Mouse (Mus musculus): ENCODE measurements at regions not wholly inside any gene's neighbourhood (a gene's known extent, or its start where the extent isn't known, plus 50 kb on each side); places are given as distances from the start of the nearest gene placed in this dataset.

DNA sequence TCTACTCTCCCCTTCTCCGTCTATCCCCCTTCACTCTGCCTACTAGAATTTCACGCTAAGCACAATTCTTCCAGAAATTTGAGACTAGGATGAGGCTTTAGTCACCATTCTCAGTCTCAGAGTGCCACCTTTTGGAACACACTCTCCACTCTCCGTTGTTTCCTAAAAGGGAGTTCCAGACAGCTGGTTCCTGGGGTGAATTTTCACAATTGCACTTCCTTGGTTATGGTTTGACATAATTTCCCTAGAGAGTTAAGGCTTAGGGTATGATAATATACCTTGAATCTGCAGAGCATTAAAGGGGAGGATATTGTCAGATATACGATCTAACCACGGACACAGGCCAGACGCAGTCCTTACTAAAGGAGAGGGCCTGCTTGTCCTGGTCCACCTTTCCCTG lies 444.8 kb downstream of the Ets1 start:
- 46% methylated on average over 6 of the region's 6 CpGs for WGBS
- Histone ChIP-seq H3K9ac (ENCODE audit: low read length) (no peak overlapping the region), H3K4me1 (replicated peaks; ENCODE audit: control insufficient read depth, insufficient read depth) (no peaks in the 10 kb centered on the region), H3K27me3 (ENCODE audit: control insufficient read depth, insufficient read depth, low read length) (no peaks in the 10 kb centered on the region), H3K9me3 (ENCODE audit: control insufficient read depth, low read length) (no peaks in the 10 kb centered on the region), H3K36me3 (ENCODE audit: control insufficient read depth, insufficient read depth, low read length) (no peaks in the 10 kb centered on the region), H3K27ac (replicated peaks) (no peak overlapping the region), H3K4me2 (replicated peaks; ENCODE audit: low read depth) (no peak overlapping the region), H3K4me3 (ENCODE audit: low read depth, low read length) (no peak overlapping the region)
- no peak for DNase-seq (ENCODE audit: low spot score)
- no peak for ATAC-seq (ENCODE audit: low FRiP score, low TSS enrichment)
- TF ChIP-seq EP300 (optimal IDR thresholded peaks at IDR 0.05) (no peak), CTCF (IDR thresholded peaks at IDR 0.05; ENCODE audit: low read depth) (peak; percentile 71)

DNA sequence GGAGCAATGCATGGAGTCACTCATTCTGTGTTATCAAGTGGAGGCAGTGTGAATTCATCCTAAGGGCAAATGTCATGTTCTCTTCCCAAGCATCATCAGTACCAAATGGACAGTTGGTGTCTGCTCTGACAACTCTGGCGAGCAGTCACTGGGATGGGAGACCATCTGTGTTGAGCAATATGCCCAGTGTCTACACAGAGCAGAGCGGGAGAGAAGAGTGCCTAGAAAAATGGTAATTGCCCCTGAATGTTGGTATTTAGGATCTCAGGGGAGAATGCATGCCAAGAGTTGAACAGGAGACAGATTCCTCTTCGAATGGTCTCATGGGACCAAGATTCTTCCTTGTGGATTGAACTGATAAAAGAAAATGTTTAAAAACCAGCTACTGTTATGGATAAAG lies 454.0 kb downstream of the Ets1 start:
- Histone ChIP-seq H3K9me3 (ENCODE audit: control insufficient read depth, low read length) (no peaks in the 10 kb centered on the region), H3K27ac (replicated peaks) (no peak overlapping the region), H3K9ac (ENCODE audit: low read length) (no peak overlapping the region), H3K4me2 (replicated peaks; ENCODE audit: low read depth) (no peak overlapping the region), H3K27me3 (ENCODE audit: control insufficient read depth, insufficient read depth, low read length) (no peaks in the 10 kb centered on the region), H3K4me1 (replicated peaks; ENCODE audit: control insufficient read depth, insufficient read depth) (no peaks in the 10 kb centered on the region), H3K4me3 (ENCODE audit: low read depth, low read length) (no peak overlapping the region), H3K36me3 (ENCODE audit: control insufficient read depth, insufficient read depth, low read length) (no peaks in the 10 kb centered on the region)
- WGBS, result 69% methylated on average over 3 of the region's 3 CpGs
- no peak for TF ChIP-seq CTCF (IDR thresholded peaks at IDR 0.05; ENCODE audit: low read depth)
- no peak for TF ChIP-seq EP300 (optimal IDR thresholded peaks at IDR 0.05)
- DNase-seq (ENCODE audit: low spot score) (no peak), ATAC-seq (ENCODE audit: low FRiP score, low TSS enrichment) (no peak)

DNA sequence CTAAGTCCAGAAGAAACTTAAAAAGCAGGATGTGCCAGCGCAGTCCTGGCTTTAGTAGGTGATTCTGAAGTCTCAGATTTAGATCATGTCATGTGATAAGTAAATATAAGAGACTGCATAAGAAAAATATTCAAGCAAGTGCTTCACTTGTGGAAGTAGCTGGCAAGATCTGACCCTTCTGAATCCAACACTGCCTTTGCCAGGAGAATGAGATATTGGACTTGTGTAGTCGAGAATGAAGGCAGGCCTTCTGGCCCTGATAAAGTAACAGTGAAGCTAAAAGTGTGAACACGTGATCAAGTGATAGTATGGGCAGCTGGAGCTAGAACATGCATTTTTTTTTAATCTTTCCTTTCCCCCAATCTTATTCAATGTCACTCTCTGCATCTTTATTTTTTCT lies 455.6 kb downstream of the Ets1 start:
- H3K4me1 ChIP-seq (replicated peaks; ENCODE audit: control insufficient read depth, insufficient read depth), result no peaks in the 10 kb centered on the region
- H3K9me3 ChIP-seq (ENCODE audit: control insufficient read depth, low read length), result no peaks in the 10 kb centered on the region
- DNase-seq (ENCODE audit: low spot score), result no peak
- no peak overlapping the region for H3K9ac ChIP-seq (ENCODE audit: low read length)
- 63% methylated on average over 3 of the region's 3 CpGs for WGBS
- ATAC-seq (ENCODE audit: low FRiP score, low TSS enrichment), result no peak
- no peaks in the 10 kb centered on the region for H3K27me3 ChIP-seq (ENCODE audit: control insufficient read depth, insufficient read depth, low read length)
- TF ChIP-seq CTCF (IDR thresholded peaks at IDR 0.05; ENCODE audit: low read depth), result no peak
- no peak for TF ChIP-seq EP300 (optimal IDR thresholded peaks at IDR 0.05)
- no peak overlapping the region for H3K27ac ChIP-seq (replicated peaks)
- no peaks in the 10 kb centered on the region for H3K36me3 ChIP-seq (ENCODE audit: control insufficient read depth, insufficient read depth, low read length)
- no peak overlapping the region for H3K4me2 ChIP-seq (replicated peaks; ENCODE audit: low read depth)
- no peak overlapping the region for H3K4me3 ChIP-seq (ENCODE audit: low read depth, low read length)

DNA sequence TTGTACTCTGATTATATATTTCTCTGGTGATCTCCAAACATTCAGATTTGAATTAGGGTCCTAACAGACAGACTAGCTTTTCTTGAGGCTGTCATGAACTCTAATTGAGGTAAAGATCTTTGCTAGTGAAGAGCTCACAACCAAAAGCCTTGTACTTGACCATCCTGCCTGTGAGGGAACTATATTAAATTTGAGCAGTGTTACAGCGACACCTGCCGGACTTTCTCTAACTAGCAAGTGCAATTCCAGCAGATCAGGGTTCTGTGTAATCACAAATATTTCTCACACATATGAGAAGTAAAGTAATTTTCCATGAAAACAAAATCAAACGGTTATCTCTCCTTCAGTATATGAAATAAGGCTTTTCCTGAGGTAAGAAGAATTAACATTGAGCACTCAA lies 459.6 kb downstream of the Ets1 start:
- H3K4me2 ChIP-seq (replicated peaks; ENCODE audit: low read depth), result no peak overlapping the region
- DNase-seq (ENCODE audit: low spot score) (peak; percentile 72), ATAC-seq (ENCODE audit: low FRiP score, low TSS enrichment) (0 out of 2 replicates have a peak, but pooled peaks have one; percentile 12)
- under 1% methylated on average over 3 of the region's 3 CpGs for WGBS
- no peaks in the 10 kb centered on the region for H3K27me3 ChIP-seq (ENCODE audit: control insufficient read depth, insufficient read depth, low read length)
- no peak overlapping the region for H3K9ac ChIP-seq (ENCODE audit: low read length)
- H3K9me3 ChIP-seq (ENCODE audit: control insufficient read depth, low read length), result no peaks in the 10 kb centered on the region
- no peaks in the 10 kb centered on the region for H3K36me3 ChIP-seq (ENCODE audit: control insufficient read depth, insufficient read depth, low read length)
- H3K4me1 ChIP-seq (replicated peaks; ENCODE audit: control insufficient read depth, insufficient read depth), result no peaks in the 10 kb centered on the region
- H3K27ac ChIP-seq (replicated peaks), result no peak overlapping the region
- no peak for TF ChIP-seq EP300 (optimal IDR thresholded peaks at IDR 0.05)
- TF ChIP-seq CTCF (IDR thresholded peaks at IDR 0.05; ENCODE audit: low read depth), result peak; percentile 88
- H3K4me3 ChIP-seq (ENCODE audit: low read depth, low read length), result no peak overlapping the region

DNA sequence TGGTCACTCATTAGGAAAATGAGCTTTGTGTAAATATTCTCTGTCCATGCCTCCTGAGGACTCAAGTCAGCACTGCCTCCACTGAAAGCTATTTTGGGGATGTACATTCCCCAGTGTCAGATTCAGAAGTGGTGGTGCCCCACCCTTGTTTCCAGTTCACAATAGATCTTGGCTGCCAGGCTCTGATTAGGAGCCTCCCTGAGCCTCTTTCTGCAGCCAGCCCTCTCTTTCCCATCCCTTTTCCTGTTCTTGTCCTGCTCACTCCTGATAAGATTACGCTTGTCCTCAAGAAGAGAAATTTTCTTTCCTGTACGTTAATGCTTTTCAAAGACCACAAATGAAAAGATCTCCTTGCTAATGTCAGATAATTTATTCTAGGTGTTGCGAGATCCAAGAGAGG lies 465.2 kb downstream of the Ets1 start:
- WGBS, result 69% methylated on average over 3 of the region's 3 CpGs
- Histone ChIP-seq H3K9me3 (ENCODE audit: control insufficient read depth, low read length) (no peaks in the 10 kb centered on the region), H3K27me3 (ENCODE audit: control insufficient read depth, insufficient read depth, low read length) (no peaks in the 10 kb centered on the region), H3K9ac (ENCODE audit: low read length) (no peak overlapping the region), H3K36me3 (ENCODE audit: control insufficient read depth, insufficient read depth, low read length) (no peaks in the 10 kb centered on the region), H3K4me3 (ENCODE audit: low read depth, low read length) (no peak overlapping the region), H3K4me2 (replicated peaks; ENCODE audit: low read depth) (no peak overlapping the region), H3K27ac (replicated peaks) (no peak overlapping the region), H3K4me1 (replicated peaks; ENCODE audit: control insufficient read depth, insufficient read depth) (no peaks in the 10 kb centered on the region)
- DNase-seq (ENCODE audit: low spot score), result no peak
- no peak for TF ChIP-seq EP300 (optimal IDR thresholded peaks at IDR 0.05)
- no peak for TF ChIP-seq CTCF (IDR thresholded peaks at IDR 0.05; ENCODE audit: low read depth)
- no peak for ATAC-seq (ENCODE audit: low FRiP score, low TSS enrichment)

DNA sequence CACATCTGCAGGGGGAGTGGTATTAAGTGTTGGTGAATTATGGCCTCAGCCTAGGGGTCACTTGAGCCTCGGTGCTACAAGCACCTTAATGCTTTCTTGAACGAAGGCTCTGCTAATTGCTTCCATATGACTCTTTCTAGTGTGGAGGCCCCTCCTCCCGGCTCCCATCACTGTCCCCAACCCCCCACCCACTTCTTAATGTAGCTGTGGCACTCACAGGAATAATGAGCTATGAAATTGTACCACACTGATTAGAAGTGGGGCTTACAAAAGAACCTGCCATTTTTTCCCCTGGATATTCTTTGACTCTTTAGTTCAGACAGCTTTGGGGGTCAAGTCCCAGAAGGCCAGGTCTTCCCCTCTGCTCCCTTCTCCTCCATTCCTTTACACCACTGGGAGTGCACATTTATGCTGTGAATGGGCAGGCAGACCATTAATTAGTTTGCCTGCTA lies 468.6 kb downstream of the Ets1 start:
- Histone ChIP-seq H3K4me1 (replicated peaks; ENCODE audit: control insufficient read depth, insufficient read depth) (no peaks in the 10 kb centered on the region), H3K27ac (replicated peaks) (no peak overlapping the region), H3K36me3 (ENCODE audit: control insufficient read depth, insufficient read depth, low read length) (no peaks in the 10 kb centered on the region), H3K4me3 (ENCODE audit: low read depth, low read length) (no peak overlapping the region), H3K27me3 (ENCODE audit: control insufficient read depth, insufficient read depth, low read length) (no peaks in the 10 kb centered on the region), H3K9me3 (ENCODE audit: control insufficient read depth, low read length) (no peaks in the 10 kb centered on the region), H3K4me2 (replicated peaks; ENCODE audit: low read depth) (no peak overlapping the region), H3K9ac (ENCODE audit: low read length) (no peak overlapping the region)
- TF ChIP-seq CTCF (IDR thresholded peaks at IDR 0.05; ENCODE audit: low read depth), result no peak
- ATAC-seq (ENCODE audit: low FRiP score, low TSS enrichment) (no peak), DNase-seq (ENCODE audit: low spot score) (no peak)
- WGBS, result 45% methylated on average over 3 of the region's 3 CpGs

Data from stomach, postnatal 0 days (tissue).